ENCODE assay signal across 8 mouse cellular contexts in the genomic region with DNA sequence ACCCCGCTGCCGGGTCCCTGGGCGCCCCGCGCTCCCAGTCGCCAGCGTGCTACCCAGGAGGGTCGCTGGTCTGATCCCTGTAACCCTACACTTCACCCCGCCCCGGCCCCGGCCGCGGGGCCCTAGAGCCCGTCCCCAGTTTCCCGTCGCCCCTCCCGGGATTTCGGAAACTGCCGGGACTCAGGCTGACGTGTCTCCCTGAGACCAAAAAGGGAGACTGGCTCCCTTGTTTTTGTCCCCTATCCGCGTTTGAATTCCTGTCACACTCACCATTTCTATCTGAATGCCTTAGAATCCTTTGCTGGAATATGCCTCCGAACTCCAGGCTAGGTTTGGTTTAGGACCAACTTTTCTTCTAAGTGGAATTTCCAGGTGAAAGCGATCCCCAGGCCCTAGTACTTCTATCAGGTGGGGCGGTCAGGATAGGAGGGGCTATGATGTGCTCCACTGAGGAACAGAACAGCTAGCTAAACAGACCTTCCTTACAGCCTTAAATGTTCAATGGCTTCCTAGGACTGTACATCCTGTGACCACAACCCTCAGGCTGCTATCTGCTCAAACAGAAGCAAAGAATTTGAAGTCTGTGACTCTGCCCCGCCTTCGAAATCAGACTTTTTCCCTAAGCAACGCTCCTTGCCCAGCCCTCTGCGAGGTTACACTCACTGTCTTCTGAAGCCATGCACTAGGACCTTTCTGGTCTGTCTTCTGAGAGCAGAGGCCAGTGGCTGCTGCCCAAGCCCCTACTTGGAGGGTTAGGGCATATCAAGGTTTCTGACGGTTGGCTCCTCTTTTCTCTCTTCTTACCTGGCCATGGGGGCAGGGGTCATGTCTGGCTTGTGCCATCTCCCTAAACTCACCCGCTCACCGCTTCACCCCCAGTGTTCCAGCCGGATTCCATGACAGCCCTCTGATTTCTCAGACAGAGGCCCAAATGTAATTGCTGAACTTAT. TPM values are rescaled to one million over a fixed set of nuclear protein-coding genes. Genes with fewer than 3 reads are reported as not detected.
A peak's percentile ranks its signal among the peaks of the same experiment; 100 is the strongest.
DNase-seq lines count a peak whose midpoint lies in the region; ATAC-seq and TF ChIP-seq lines count a peak whose summit lies in the region.

No protein-coding gene starts in this region.

- H3K4me3 ChIP-seq in neural tube, embryonic 11.5 days (ENCODE audit: low read depth, low read length): peak overlapping the region; percentile 88
- peak overlapping the region; percentile 90 for H3K4me3 ChIP-seq in bone marrow macrophage, adult 2 months (ENCODE audit: insufficient read depth, low read length)
- H3K4me3 ChIP-seq in intestine, embryonic 15.5 days (replicated peaks): peak overlapping the region; percentile 67

- H3K4me1 ChIP-seq in neural tube, embryonic 11.5 days (ENCODE audit: control insufficient read depth, insufficient read depth, low read length): peaks cover 13% of the 10 kb centered on the region
- peaks cover 45% of the 10 kb centered on the region for H3K4me1 ChIP-seq in bone marrow macrophage, adult 2 months (ENCODE audit: control insufficient read depth, insufficient read depth, low read length)
- H3K4me1 ChIP-seq in intestine, embryonic 15.5 days (replicated peaks): peaks cover 27% of the 10 kb centered on the region

- no peaks in the 10 kb centered on the region for H3K9me3 ChIP-seq in neural tube, embryonic 11.5 days (ENCODE audit: control insufficient read depth, low read length)
- H3K9me3 ChIP-seq in intestine, embryonic 15.5 days: no peaks in the 10 kb centered on the region

- peak overlapping the region; percentile 86 for H3K4me2 ChIP-seq in neural tube, embryonic 11.5 days (ENCODE audit: low read depth)
- peak overlapping the region; percentile 79 for H3K4me2 ChIP-seq in intestine, embryonic 15.5 days (replicated peaks)

- 13% methylated on average over 28 of the region's 33 CpGs for whole genome bisulfite sequencing in neural tube, embryonic 11.5 days
- 10% methylated on average over 33 of the region's 33 CpGs for WGBS in intestine, embryonic 15.5 days

- peak; percentile 82 for ATAC-seq in neural tube, embryonic 11.5 days (ENCODE audit: insufficient read depth, low FRiP score, low TSS enrichment)
- ATAC-seq in intestine, embryonic 15.5 days: peak; percentile 88
- no peak for ATAC-seq in granulocyte monocyte progenitor cell, adult 5-6 weeks (replicated peaks; ENCODE audit: poor library complexity, severe bottlenecking)

- peak overlapping the region; percentile 98 for H3K9ac ChIP-seq in neural tube, embryonic 11.5 days (ENCODE audit: low read length)
- peak overlapping the region; percentile 76 for H3K9ac ChIP-seq in intestine, embryonic 15.5 days

- intact Hi-C loops in gastrocnemius, postnatal 14 days (cut with DNase I; ENCODE audit: low total_unique reads): loop anchor here (5.0 kb wide), 1 partner anchor 42 kb away; no protein-coding TSS in a partner anchor

- TF ChIP-seq CTCF in bone marrow macrophage, adult 2 months (IDR thresholded peaks at IDR 0.05; ENCODE audit: low read depth, low read length): no peak

- H3K27ac ChIP-seq in neural tube, embryonic 11.5 days (ENCODE audit: low read depth, low read length): peak overlapping the region; percentile 64; the same call in 1 of the 2 replicates
- H3K27ac ChIP-seq in bone marrow macrophage, adult 2 months (ENCODE audit: insufficient read depth, low read depth, low read length): no peak overlapping the region
- peak overlapping the region; percentile 86 for H3K27ac ChIP-seq in intestine, embryonic 15.5 days

- H3K27me3 ChIP-seq in neural tube, embryonic 11.5 days (ENCODE audit: control insufficient read depth, insufficient read depth, low read length): no peaks in the 10 kb centered on the region
- no peaks in the 10 kb centered on the region for H3K27me3 ChIP-seq in intestine, embryonic 15.5 days (replicated peaks)

- no peak for TF ChIP-seq POLR2A in bone marrow macrophage, adult 2 months (IDR thresholded peaks at IDR 0.05; ENCODE audit: borderline replicate concordance, low read depth, low read length)

- DNase-seq in neural tube, embryonic 11.5 days (ENCODE audit: low spot score): peak; percentile 78
- no peak for DNase-seq in neural tube, embryonic 10.5 days (ENCODE audit: extremely low spot score, low spot score)
- peak; percentile 76 for DNase-seq in gastrocnemius, postnatal 14 days
- peak; percentile 59 to 73 for DNase-seq in lung, adult 18-20 months
- DNase-seq in right cerebral cortex, postnatal 4 days: peak; percentile 60

- no peaks in the 10 kb centered on the region for H3K36me3 ChIP-seq in neural tube, embryonic 11.5 days (ENCODE audit: control insufficient read depth, insufficient read depth, low read length)
- no peaks in the 10 kb centered on the region for H3K36me3 ChIP-seq in intestine, embryonic 15.5 days

RNA-seq across cellular contexts. Expression of gene Amotl1, which starts 29.6 kb away (rescaled TPM):
- 19.1 and 20.6 TPM in 2 replicates for polyA plus RNA-seq in neural tube, embryonic 11.5 days (2014; fragmentation: Nextera tagmentation; extraction: Ambion mirVana)
- polyA plus RNA-seq in bone marrow macrophage, adult 2 months (2012; ENCODE audit: insufficient read depth, insufficient read length, missing spikeins): 0.37 and 0.46 TPM in 2 replicates
- total RNA-seq in gastrocnemius, postnatal 14 days (2021): 100 to 1,000 TPM; 264 to 270 TPM
- 10.1 and 11.7 TPM in 2 replicates for polyA plus RNA-seq in intestine, embryonic 15.5 days (2015; fragmentation: Nextera tagmentation; extraction: Ambion mirVana)
- 0.17 TPM in 1 of 2 replicates, not detected in the other for total RNA-seq in granulocyte monocyte progenitor cell, adult 5-6 weeks (2014; fragmentation: Nextera tagmentation)
- not detected in 2 replicates for total RNA-seq in granulocyte monocyte progenitor cell, adult 5-6 weeks (2017)
